Mouse (Mus musculus) thymus, adult 2 months (tissue): ENCODE measurements at regions not wholly inside any gene's neighbourhood (a gene's known extent, or its start where the extent isn't known, plus 50 kb on each side); places are given as distances from the start of the nearest gene placed in this dataset.

ENCODE experiments used
- CTCF ChIP-seq: fragments of 200-500 bp; IDR thresholded peaks from 2 replicates; pipeline ENCODE4 v1.5.1; 2012; ENCODE audit warnings: mild to moderate bottlenecking, control low read depth, low read length, moderate library complexity, borderline replicate concordance; ENCODE audit not compliant: control insufficient read depth, poor library complexity, insufficient read depth; ENCODE audit errors: extremely low read depth
- POLR2A ChIP-seq: fragments of 200-500 bp; IDR thresholded peaks from 2 replicates; pipeline ENCODE4 v1.6.1; 2012; ENCODE audit warnings: mild to moderate bottlenecking, low read length, control low read depth, moderate library complexity; ENCODE audit not compliant: control insufficient read depth, poor library complexity, insufficient read depth; ENCODE audit errors: extremely low read depth

GRCm38 (mm10) chr19:60384721-60385120 lies 83.4 kb downstream of the Prlhr start:
- TF ChIP-seq CTCF = no peak
- no peak for TF ChIP-seq POLR2A
